Mouse (Mus musculus) C2C12 (cell line): ENCODE data around the gene H2-DMb2.
A peak's percentile ranks its signal among the peaks of the same experiment; 100 is the strongest.

Experiments used
- CEBPB ChIP-seq: IDR thresholded peaks from one replicate; pipeline ENCODE4 v1.6.1; 2011; ENCODE audit warnings: low read depth, mild to moderate bottlenecking, control low read depth, moderate library complexity
- CTCF ChIP-seq: IDR thresholded peaks from one replicate; pipeline ENCODE4 v1.5.1; 2011; ENCODE audit not compliant: control insufficient read depth, insufficient read depth, insufficient read length
- FOSL1 ChIP-seq: IDR thresholded peaks from one replicate; pipeline ENCODE4 v1.8.0; 2011; ENCODE audit warnings: mild to moderate bottlenecking, low read length; ENCODE audit not compliant: poor library complexity, insufficient read depth, severe bottlenecking
- MAX ChIP-seq: IDR thresholded peaks from one replicate; pipeline ENCODE4 v1.6.1; 2011; ENCODE audit warnings: mild to moderate bottlenecking, control low read depth
- MYOD1 ChIP-seq: IDR thresholded peaks from one replicate; pipeline ENCODE4 v1.6.1; 2011; ENCODE audit warnings: low read depth; ENCODE audit not compliant: control insufficient read depth, insufficient read length
- MYOG ChIP-seq: IDR thresholded peaks from one replicate; pipeline ENCODE4 v1.6.1; 2011; ENCODE audit not compliant: control insufficient read depth, insufficient read length; ENCODE audit errors: extremely low read depth
- USF1 ChIP-seq: IDR thresholded peaks from one replicate; pipeline ENCODE4 v1.6.1; 2011; ENCODE audit warnings: low read depth, mild to moderate bottlenecking, control low read depth, moderate library complexity

- TF ChIP-seq CTCF (peak; percentile 98), MYOD1 (no peak), USF1 (no peak), MYOG (no peak), MAX (no peak), FOSL1 (no peak), CEBPB (no peak)
These were observed 7.5 kb upstream of the H2-DMb2 start for GRCm38 (mm10) chr17:34135297-34136224.
